Mouse (Mus musculus) G1E (cell line): ENCODE measurements around the gene Rasgef1b.

Source experiments
- CTCF ChIP-seq: IDR thresholded peaks from 2 replicates; pipeline ENCODE4 v1.5.1; 2012; ENCODE audit warnings: low read depth, low read length, inconsistent platforms, mixed read lengths
- GATA1 ChIP-seq: IDR thresholded peaks from 2 replicates; pipeline ENCODE4 v1.6.1; 2012; ENCODE audit warnings: borderline replicate concordance, low read length, inconsistent platforms, mixed read lengths
- POLR2AphosphoS5 ChIP-seq: IDR thresholded peaks from 2 replicates; pipeline ENCODE4 v1.6.1; 2012; ENCODE audit warnings: low read depth, low read length, inconsistent platforms; ENCODE audit not compliant: insufficient replicate concordance
- TAL1 ChIP-seq: conservative IDR thresholded peaks from 2 replicates; pipeline ENCODE4 v1.6.1; 2012; ENCODE audit warnings: low read depth, low read length, inconsistent platforms, mixed read lengths

DNA sequence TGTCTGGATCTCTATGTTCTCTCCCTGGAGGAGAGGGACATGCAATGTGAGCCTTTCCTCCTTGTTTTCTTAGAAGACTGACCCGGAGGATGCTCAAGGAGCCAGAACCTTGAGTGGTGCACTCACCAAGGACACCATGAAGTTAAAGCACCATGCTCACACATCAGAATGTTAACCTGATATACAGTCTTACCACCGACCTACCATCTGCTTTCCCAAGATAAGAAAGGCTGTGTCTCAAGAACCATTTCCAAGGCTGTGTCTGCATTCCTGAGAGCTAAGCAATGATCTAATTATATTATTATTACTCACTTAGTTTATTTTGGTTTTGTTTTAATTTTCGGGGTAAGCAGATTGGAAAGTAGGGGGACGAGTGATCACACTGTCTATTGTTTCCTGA lies 203.2 kb downstream of the Rasgef1b start:
- no peak for TF ChIP-seq CTCF
- no peak for TF ChIP-seq GATA1
- no peak for TF ChIP-seq POLR2AphosphoS5
- no peak for TF ChIP-seq TAL1
